Mouse (Mus musculus): Measurements from ENCODE around the gene Tstd2.

The Tstd2 gene

GRCm38 (mm10) chr4:46120767-46121166, 17.7 kb downstream of the Tstd2 start:
- DNase-seq (ENCODE audit: extremely low spot score, low spot score) = no peak

- no peak for DNase-seq (ENCODE audit: extremely low spot score, low spot score)
These were observed 18.9 kb downstream of the Tstd2 start for GRCm38 (mm10) chr4:46119514-46120094.

- DNase-seq (ENCODE audit: extremely low spot score, low spot score) = no peak
These were observed 21.0 kb downstream of the Tstd2 start for GRCm38 (mm10) chr4:46117536-46117935.

- DNase-seq (ENCODE audit: extremely low spot score, low spot score) = no peak
These were observed 21.8 kb downstream of the Tstd2 start for GRCm38 (mm10) chr4:46116544-46117175.

- DNase-seq (ENCODE audit: extremely low spot score, low spot score) = no peak
These were observed 23.2 kb downstream of the Tstd2 start for GRCm38 (mm10) chr4:46115308-46115707.

GRCm38 (mm10) chr4:46111361-46111760, 27.1 kb downstream of the Tstd2 start:
- DNase-seq (ENCODE audit: extremely low spot score, low spot score) = no peak

DNA sequence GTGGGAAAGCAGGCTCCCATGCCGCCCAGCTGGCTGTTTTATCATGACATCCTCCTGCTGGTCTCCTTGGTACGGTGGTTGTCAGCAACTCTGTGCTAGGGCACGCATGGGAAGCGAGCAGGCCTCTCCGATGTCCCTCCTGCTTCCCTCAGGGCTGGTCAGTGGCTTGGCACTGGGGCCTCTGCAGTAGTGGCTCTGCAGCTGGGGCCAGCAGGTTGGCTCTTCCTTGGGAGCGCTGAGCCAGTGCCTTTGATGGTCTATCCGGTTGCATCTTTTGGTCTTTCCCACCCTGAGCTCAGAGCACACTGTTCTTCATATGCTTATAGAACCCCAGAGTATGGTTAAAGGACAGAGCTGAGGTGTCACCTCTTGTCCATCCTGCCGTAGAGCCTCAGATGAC, 28.4 kb downstream of the Tstd2 start:
- DNase-seq (ENCODE audit: extremely low spot score, low spot score) = no peak

GRCm38 (mm10) chr4:46102078-46102769, 36.3 kb downstream of the Tstd2 start:
- DNase-seq (ENCODE audit: extremely low spot score, low spot score) = no peak

DNA sequence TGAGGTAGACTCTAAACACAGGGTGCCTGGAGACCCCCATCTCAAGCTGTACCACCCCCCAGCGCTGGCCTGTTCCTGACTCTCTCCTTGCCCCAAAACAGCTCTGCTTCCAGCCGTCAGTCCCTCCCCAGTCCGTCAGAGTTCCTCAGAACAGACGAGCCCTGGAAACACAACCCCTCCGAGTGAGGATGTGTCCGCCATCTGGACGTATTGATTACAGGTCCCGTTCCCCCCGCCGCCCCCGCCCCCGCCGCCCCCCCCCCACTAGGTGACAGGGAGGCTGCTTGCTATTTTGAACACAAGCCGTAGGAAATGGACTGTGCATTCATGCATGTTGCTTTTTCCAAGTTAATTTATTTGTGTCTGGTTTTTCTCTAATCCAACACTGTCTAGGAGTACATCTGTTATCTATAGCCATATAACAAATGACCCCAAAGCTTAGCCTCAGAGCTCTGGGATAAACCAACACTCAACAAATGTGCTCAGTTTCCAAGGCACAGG, 37.2 kb downstream of the Tstd2 start:
- peak; percentile 52 for DNase-seq (ENCODE audit: extremely low spot score, low spot score)

DNA sequence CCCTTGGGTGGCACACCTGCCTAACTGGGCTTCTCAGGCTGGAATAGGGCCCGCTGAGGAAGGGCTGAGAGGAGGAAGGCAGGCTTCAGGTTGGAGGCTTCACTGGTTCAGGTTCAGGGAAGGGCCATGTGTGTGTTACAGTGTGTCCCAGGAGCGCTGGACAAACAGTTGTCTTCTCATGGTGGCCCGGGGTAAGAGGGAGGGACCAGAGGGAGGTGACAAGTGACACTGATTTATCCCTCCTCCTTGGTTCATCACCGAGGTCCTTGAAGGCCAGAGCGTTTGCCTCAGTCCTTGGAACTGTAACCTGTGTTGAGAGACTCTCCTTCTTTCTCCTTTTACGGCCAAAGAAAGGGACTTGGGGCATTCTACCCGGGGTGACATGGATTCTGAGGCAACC, 38.0 kb downstream of the Tstd2 start:
- DNase-seq (ENCODE audit: extremely low spot score, low spot score) = no peak

DNA sequence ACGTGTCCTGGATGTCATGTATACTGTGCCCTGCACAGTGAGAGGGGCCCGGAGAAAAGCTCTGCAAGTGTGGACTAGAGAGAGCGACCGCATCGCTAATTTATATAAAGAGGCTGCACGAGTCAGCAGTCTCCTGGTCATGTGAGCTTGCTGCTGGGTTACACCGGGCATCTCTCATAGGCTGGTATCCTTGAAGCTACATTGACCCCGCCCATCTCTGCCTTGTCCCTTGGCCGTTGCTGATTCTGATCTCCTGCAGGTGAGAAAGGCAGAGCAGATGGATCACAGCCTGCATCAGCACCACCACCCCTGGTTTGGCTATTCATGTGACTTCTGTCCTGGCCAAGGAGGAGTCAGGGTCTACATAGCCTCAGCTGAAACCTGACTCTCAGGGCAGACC, 39.4 kb downstream of the Tstd2 start:
- no peak for DNase-seq (ENCODE audit: extremely low spot score, low spot score)

GRCm38 (mm10) chr4:46097591-46097990, 40.9 kb downstream of the Tstd2 start:
- DNase-seq (ENCODE audit: extremely low spot score, low spot score) = no peak

- DNase-seq (ENCODE audit: extremely low spot score, low spot score) = no peak
These were observed 41.9 kb downstream of the Tstd2 start for GRCm38 (mm10) chr4:46096546-46096945.

DNA sequence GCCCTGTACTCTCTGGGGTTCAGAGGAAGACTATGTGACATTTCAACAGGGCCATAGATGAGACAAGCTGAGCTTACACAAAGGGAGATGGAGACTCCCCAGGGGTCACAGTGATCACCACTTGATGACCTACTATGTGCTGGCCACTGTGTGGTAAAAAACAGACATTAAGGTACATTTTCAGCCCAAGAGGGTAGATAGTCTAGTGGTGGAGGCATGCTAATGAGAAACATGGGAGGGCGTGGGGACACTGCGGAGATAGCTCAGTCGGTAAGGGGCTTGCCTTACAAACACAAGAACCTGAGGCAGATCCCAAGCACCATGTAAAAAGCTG, 42.7 kb downstream of the Tstd2 start:
- DNase-seq (ENCODE audit: extremely low spot score, low spot score) = no peak

DNA sequence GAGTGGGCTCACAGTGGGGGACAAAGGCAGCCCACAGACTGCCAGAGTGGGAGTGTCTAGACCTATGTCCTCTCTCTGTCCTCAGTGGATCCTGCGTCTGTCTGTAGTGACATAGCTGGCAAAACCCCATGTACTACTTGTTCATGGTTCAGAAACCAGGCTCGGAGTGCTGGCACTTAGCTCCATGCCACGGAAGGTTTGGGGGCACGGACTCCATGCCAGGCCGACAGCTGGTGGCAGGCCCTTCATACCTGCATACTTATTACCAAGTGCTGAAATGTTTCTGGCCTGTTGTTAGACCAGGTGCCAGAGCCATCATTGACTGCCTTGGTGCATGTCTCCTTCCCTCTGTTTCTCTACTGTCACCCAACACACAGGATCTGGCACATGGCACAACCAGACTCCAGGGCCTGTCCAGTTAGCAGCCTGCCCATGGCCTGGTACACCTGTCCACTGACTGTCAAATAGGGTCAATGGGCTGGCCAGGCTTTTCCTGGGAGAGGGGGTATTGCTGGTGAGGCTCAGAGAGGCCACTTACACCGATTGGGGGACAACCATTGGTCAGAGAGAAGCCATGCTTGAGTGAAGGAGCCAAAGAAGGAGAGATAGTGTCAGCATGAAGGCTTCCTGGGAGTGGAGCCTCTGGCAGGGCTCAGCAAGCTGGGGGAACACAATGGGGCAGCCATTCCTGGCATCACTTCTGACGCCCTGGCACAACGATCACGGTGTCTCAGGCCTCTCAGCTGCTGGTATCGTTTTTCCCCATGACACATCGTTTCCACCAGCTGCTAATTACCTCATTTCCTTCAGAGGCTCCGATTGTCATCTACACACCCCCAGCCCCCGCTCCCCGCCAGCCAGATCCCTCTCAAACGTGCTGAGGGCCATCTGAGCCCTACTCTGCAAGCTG, 43.3 kb downstream of the Tstd2 start:
- no peak for DNase-seq (ENCODE audit: extremely low spot score, low spot score)

- DNase-seq (ENCODE audit: extremely low spot score, low spot score) = no peak
These were observed 45.9 kb downstream of the Tstd2 start for GRCm38 (mm10) chr4:46092429-46093076.

DNA sequence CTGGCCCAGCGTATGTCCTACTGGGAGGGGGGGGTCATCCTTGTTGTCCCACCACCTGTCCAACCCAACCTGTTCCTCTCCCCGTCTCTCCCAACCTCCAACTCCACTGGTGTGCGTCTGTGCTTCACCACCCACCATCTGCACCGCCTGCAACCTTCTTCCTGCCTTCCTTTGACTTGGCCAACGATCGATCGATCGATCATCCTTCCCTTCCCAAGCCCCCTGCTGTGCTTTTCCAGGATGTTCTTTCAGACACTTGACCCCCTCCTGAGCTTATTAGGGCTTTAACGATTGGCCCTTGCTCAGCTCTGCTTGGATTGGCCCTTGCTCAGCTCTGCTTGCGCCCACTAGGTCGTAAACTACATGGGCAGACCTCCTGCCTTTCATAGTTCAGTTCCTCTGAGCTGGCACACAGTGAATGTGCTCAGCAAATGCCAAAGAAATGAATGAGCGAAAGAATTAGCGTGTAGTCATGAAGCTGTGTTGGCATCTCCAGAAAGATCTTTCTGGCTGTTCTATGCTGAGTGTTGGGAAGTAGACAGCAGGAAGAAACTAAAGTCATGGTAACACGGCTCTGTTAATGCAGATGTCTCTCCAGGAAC, 48.9 kb downstream of the Tstd2 start:
- DNase-seq (ENCODE audit: extremely low spot score, low spot score) = no peak

GRCm38 (mm10) chr4:46087852-46088251, 50.6 kb downstream of the Tstd2 start:
- no peak for DNase-seq (ENCODE audit: extremely low spot score, low spot score)

DNA sequence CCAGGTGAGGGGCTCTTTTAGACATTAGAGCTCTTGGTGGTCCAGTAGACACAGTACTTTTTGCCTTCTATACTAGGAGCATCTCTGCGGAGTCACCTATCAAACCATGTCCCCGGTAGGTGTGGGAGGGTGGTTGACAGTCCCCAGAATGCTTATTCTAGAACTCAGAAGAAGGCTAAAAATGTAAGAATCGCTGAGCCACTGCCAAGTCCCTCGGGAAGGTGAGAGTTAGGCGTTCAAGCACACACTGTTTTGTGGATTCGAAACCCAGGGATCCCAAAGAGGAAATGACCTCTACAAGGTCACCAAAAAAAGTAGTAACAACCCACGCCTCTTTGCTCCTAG, 51.1 kb downstream of the Tstd2 start:
- DNase-seq (ENCODE audit: extremely low spot score, low spot score) = no peak

- DNase-seq (ENCODE audit: extremely low spot score, low spot score) = no peak
These were observed 51.6 kb downstream of the Tstd2 start for GRCm38 (mm10) chr4:46086718-46087426.

Data from neural tube, embryonic 10.5 days (tissue).